Mouse (Mus musculus): ENCODE data around the gene Pctp. TPM values are rescaled to one million over a fixed set of nuclear protein-coding genes. Genes with fewer than 3 reads are reported as not detected.

Pctp gene
- polyA plus RNA-seq, 1 experiment from 2014 or later = 6.3 TPM

DNA sequence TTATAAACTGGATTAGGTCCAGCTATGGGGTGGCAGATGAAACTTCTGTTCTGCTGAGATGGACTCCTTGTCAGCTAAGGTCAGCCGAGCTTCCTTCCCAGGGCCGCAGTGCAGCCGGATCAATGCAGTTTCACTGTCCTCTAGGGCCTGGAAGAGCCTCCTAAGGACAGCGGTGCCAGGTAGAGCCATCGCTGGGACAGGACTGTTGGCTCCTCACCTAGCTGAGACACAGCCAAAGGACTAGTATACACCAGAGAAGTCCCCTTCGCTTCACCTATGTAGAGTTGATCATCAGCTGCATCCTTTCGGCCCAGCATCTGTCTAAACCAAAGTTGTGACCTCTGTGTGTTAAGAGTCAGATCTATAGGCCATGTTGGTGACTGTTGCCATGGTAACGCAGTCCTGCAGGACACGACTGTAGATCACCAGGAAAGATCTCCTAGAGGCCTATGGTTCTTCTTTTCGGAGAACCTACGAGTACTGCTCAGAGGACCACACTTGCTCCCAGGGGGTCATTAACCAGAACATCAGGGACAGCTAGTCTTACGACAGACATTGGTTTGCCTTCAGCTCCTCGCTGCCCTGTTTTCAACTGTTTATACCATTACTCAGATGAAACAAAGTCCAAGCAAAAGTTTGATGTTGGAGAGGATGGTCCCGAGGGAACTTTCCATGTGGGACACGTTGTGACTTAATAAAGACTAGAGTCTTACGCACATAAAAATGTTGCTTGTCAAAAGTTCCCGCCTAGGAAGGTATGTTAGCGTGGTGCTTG lies 3.5 kb downstream of the Pctp start:
- Histone ChIP-seq H3K4me1 (ENCODE audit: control insufficient read depth in 2 of 2, insufficient read depth in 2 of 2, low read length in 2 of 2) (peaks cover 0 to 9% of the 10 kb centered on the region in 2 experiments; a peak in 3 of 4 replicates), H3K27ac (replicated peaks in 1 of 2; ENCODE audit: control insufficient read depth in 1 of 2, insufficient read depth in 1 of 2, low read depth in 2 of 2, low read length in 2 of 2) (no peak overlapping the region), H3K9ac (ENCODE audit: low read length) (no peak overlapping the region), H3K9me3 (ENCODE audit: control insufficient read depth, low read length) (no peaks in the 10 kb centered on the region), H3K4me2 (ENCODE audit: low read length) (no peak overlapping the region), H3K36me3 (ENCODE audit: control insufficient read depth, insufficient read depth, low read length) (no peaks in the 10 kb centered on the region), H3K4me3 (ENCODE audit: control insufficient read depth in 1 of 2, insufficient read depth in 1 of 2, low read depth in 1 of 2, low read length in 2 of 2) (no peak overlapping the region), H3K27me3 (ENCODE audit: control insufficient read depth, insufficient read depth, low read length) (no peaks in the 10 kb centered on the region)
- no peak for ATAC-seq (ENCODE audit: insufficient number of reproducible peaks, insufficient read depth, low FRiP score, low read depth)
- 92% methylated on average over 18 of the region's 18 CpGs for WGBS

DNA sequence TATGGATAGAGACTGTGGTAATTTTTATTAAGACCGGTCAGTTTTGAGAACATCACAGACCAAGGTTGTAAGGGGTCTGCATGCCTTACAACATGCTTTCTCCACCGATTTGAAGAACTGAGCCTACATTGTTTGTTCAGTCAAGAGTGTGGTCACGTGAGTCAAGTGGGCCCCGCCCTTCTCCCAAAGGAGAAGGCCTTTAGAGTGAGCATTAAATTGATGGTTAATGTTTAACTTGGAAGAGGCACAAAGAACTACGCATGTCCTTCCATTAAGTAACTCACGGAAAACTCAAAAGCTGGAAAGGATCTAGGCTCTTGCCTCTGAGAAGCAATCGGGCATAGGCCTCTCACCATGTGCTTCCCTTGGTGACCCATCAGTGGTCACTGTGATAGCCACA lies 5.8 kb downstream of the Pctp start:
- 91% methylated on average over 7 of the region's 7 CpGs for WGBS
- H3K36me3 ChIP-seq (ENCODE audit: control insufficient read depth, insufficient read depth, low read length) = no peaks in the 10 kb centered on the region
- H3K4me1 ChIP-seq (ENCODE audit: control insufficient read depth in 2 of 2, insufficient read depth in 2 of 2, low read length in 2 of 2) = peaks cover 0 to 6% of the 10 kb centered on the region in 2 experiments; a peak in 3 of 4 replicates
- H3K4me3 ChIP-seq (ENCODE audit: control insufficient read depth in 1 of 2, insufficient read depth in 1 of 2, low read depth in 1 of 2, low read length in 2 of 2) = no peak overlapping the region
- H3K27ac ChIP-seq (replicated peaks in 1 of 2; ENCODE audit: control insufficient read depth in 1 of 2, insufficient read depth in 1 of 2, low read depth in 2 of 2, low read length in 2 of 2) = no peak overlapping the region
- H3K9ac ChIP-seq (ENCODE audit: low read length) = no peak overlapping the region
- no peaks in the 10 kb centered on the region for H3K9me3 ChIP-seq (ENCODE audit: control insufficient read depth, low read length)
- ATAC-seq (ENCODE audit: insufficient number of reproducible peaks, insufficient read depth, low FRiP score, low read depth) = no peak
- H3K27me3 ChIP-seq (ENCODE audit: control insufficient read depth, insufficient read depth, low read length) = no peaks in the 10 kb centered on the region
- no peak overlapping the region for H3K4me2 ChIP-seq (ENCODE audit: low read length)

DNA sequence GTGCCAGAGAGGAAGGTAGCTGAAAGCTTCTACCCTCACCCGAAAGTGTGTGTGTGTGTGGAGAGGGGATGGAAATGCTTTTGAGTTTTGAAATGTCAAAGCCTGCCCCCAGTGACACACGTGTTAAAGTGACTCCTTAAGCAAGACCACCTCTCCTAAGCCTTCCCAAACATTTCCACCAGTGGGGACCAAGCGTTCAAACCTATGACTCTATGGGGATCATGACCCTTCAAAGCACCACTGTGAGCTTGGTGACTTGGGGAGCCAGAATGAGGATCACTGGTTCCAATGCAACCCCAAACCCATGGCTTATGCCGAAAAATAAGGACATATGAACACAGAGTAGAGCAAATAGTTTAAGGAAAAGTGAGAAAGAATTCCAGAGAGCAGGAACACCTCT lies 6.3 kb downstream of the Pctp start:
- WGBS = 85% methylated on average over 4 of the region's 4 CpGs
- H3K9ac ChIP-seq (ENCODE audit: low read length) = no peak overlapping the region
- H3K4me2 ChIP-seq (ENCODE audit: low read length) = no peak overlapping the region
- H3K36me3 ChIP-seq (ENCODE audit: control insufficient read depth, insufficient read depth, low read length) = no peaks in the 10 kb centered on the region
- H3K27ac ChIP-seq (replicated peaks in 1 of 2; ENCODE audit: control insufficient read depth in 1 of 2, insufficient read depth in 1 of 2, low read depth in 2 of 2, low read length in 2 of 2) = no peak overlapping the region
- H3K27me3 ChIP-seq (ENCODE audit: control insufficient read depth, insufficient read depth, low read length) = no peaks in the 10 kb centered on the region
- no peak for ATAC-seq (ENCODE audit: insufficient number of reproducible peaks, insufficient read depth, low FRiP score, low read depth)
- no peak overlapping the region for H3K4me3 ChIP-seq (ENCODE audit: control insufficient read depth in 1 of 2, insufficient read depth in 1 of 2, low read depth in 1 of 2, low read length in 2 of 2)
- no peaks in the 10 kb centered on the region for H3K9me3 ChIP-seq (ENCODE audit: control insufficient read depth, low read length)
- H3K4me1 ChIP-seq (ENCODE audit: control insufficient read depth in 2 of 2, insufficient read depth in 2 of 2, low read length in 2 of 2) = peaks cover 0 to 6% of the 10 kb centered on the region in 2 experiments; a peak in 3 of 4 replicates

DNA sequence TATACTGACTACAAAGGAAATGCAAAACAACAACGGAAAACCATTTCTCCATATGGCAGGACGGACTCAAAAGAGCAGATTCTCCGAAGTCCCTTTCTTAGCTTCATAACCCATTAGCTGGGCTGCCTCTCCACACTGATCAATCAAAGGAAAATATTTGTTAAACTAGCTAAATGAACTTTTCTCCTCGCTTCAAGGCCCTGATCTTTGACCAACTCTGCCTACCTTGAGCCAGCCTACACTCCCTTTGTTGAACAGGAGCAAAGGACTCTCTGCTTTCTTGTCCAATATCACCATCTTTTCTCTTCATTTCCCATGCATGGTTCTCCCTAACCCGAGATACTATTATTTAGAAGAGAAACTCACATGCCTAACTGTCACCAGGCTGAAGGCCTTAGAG lies 7.1 kb downstream of the Pctp start:
- no peaks in the 10 kb centered on the region for H3K27me3 ChIP-seq (ENCODE audit: control insufficient read depth, insufficient read depth, low read length)
- no peak overlapping the region for H3K4me3 ChIP-seq (ENCODE audit: control insufficient read depth in 1 of 2, insufficient read depth in 1 of 2, low read depth in 1 of 2, low read length in 2 of 2)
- H3K4me2 ChIP-seq (ENCODE audit: low read length) = no peak overlapping the region
- H3K27ac ChIP-seq (replicated peaks in 1 of 2; ENCODE audit: control insufficient read depth in 1 of 2, insufficient read depth in 1 of 2, low read depth in 2 of 2, low read length in 2 of 2) = no peak overlapping the region
- no peaks in the 10 kb centered on the region for H3K9me3 ChIP-seq (ENCODE audit: control insufficient read depth, low read length)
- H3K9ac ChIP-seq (ENCODE audit: low read length) = no peak overlapping the region
- WGBS = 86% methylated on average over 5 of the region's 5 CpGs
- no peaks in the 10 kb centered on the region for H3K36me3 ChIP-seq (ENCODE audit: control insufficient read depth, insufficient read depth, low read length)
- no peak for ATAC-seq (ENCODE audit: insufficient number of reproducible peaks, insufficient read depth, low FRiP score, low read depth)
- peaks cover 0 to 6% of the 10 kb centered on the region in 2 experiments; a peak in 2 of 4 replicates for H3K4me1 ChIP-seq (ENCODE audit: control insufficient read depth in 2 of 2, insufficient read depth in 2 of 2, low read length in 2 of 2)

DNA sequence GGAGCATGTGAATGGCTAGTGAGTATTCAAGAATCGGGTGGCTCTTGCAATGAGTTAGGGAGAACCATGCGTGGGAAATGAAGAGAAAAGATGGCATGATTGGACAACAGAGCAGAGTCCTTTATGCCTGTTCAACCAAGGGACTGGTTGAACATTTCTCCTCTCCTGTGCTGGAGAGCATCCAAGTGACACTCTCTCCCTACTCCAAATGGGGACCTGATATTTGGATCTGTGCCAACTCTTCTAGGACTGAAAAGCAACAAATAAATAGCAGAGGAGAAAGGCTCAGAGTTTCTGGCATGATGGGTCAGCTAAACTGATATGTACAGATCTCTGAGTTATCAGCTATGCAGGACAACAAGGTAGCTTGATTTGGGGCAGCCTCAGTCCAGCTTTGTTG lies 8.0 kb downstream of the Pctp start:
- WGBS = 83% methylated on average over 2 of the region's 2 CpGs
- no peak for ATAC-seq (ENCODE audit: insufficient number of reproducible peaks, insufficient read depth, low FRiP score, low read depth)
- H3K9ac ChIP-seq (ENCODE audit: low read length) = no peak overlapping the region
- no peaks in the 10 kb centered on the region for H3K9me3 ChIP-seq (ENCODE audit: control insufficient read depth, low read length)
- H3K4me3 ChIP-seq (ENCODE audit: control insufficient read depth in 1 of 2, insufficient read depth in 1 of 2, low read depth in 1 of 2, low read length in 2 of 2) = no peak overlapping the region
- no peak overlapping the region for H3K4me2 ChIP-seq (ENCODE audit: low read length)
- H3K36me3 ChIP-seq (ENCODE audit: control insufficient read depth, insufficient read depth, low read length) = no peaks in the 10 kb centered on the region
- H3K27me3 ChIP-seq (ENCODE audit: control insufficient read depth, insufficient read depth, low read length) = no peaks in the 10 kb centered on the region
- peaks cover 0 to 6% of the 10 kb centered on the region in 2 experiments; a peak in 2 of 4 replicates for H3K4me1 ChIP-seq (ENCODE audit: control insufficient read depth in 2 of 2, insufficient read depth in 2 of 2, low read length in 2 of 2)
- no peak overlapping the region for H3K27ac ChIP-seq (replicated peaks in 1 of 2; ENCODE audit: control insufficient read depth in 1 of 2, insufficient read depth in 1 of 2, low read depth in 2 of 2, low read length in 2 of 2)

DNA sequence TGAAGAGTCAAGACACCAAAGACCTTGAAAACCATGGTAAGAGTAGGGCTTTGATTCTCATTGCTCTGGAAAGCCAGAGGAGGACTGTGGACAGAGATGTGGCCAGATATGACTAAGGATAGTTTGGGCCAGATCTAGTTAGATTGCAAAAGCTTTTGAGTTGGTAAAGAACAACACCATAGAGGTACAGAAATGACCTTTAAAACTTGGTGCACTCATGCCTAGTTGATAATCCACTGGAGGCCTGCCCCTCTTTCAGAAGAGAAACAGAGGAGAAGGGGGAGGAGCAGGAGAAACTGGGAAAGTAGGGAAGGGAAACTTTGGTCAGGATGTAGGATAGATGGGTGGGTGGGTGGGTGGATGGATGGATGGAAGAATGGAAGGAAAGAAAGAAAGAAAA lies 11.0 kb downstream of the Pctp start:
- Histone ChIP-seq H3K9me3 (ENCODE audit: control insufficient read depth, low read length) (no peaks in the 10 kb centered on the region), H3K9ac (ENCODE audit: low read length) (no peak overlapping the region), H3K27me3 (ENCODE audit: control insufficient read depth, insufficient read depth, low read length) (no peaks in the 10 kb centered on the region), H3K36me3 (ENCODE audit: control insufficient read depth, insufficient read depth, low read length) (no peaks in the 10 kb centered on the region), H3K4me1 (ENCODE audit: control insufficient read depth in 2 of 2, insufficient read depth in 2 of 2, low read length in 2 of 2) (peaks cover 0 to 6% of the 10 kb centered on the region in 2 experiments; a peak in 2 of 4 replicates), H3K4me2 (ENCODE audit: low read length) (no peak overlapping the region), H3K4me3 (ENCODE audit: control insufficient read depth in 1 of 2, insufficient read depth in 1 of 2, low read depth in 1 of 2, low read length in 2 of 2) (no peak overlapping the region), H3K27ac (replicated peaks in 1 of 2; ENCODE audit: control insufficient read depth in 1 of 2, insufficient read depth in 1 of 2, low read depth in 2 of 2, low read length in 2 of 2) (no peak overlapping the region)
- no peak for ATAC-seq (ENCODE audit: insufficient number of reproducible peaks, insufficient read depth, low FRiP score, low read depth)

DNA sequence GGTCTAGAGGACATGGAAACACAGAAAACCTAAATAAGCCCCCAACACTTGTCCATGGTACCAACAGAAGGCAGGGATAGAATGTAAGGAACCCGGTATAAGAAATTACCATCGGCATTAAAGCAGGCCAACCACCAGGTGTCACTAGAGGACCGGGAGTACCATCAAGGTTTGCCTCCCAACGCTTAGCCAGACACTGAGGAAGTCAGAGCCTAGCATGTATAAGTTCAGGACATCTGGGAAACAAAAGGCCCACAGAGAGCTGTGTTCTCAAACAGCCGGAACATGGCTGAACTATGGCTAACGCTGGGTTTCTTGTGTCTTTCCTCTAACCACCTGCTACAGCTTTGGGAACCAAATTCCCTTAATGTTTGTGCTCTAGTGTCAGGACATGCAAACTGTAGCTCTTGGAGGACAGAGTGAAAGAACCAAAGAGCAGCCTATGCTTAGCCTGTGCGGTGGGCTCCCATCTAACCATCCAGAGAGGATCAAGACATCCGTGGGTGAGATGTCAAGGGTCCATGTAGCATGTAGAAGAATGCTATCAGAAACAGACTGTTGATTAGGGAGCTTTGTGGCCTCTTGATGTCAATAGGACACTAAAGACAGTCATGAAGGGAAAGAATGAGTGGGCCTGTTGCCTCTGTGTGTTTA lies 13.6 kb downstream of the Pctp start:
- Histone ChIP-seq H3K4me3 (ENCODE audit: control insufficient read depth in 1 of 2, insufficient read depth in 1 of 2, low read depth in 1 of 2, low read length in 2 of 2) (no peak overlapping the region), H3K27ac (replicated peaks in 1 of 2; ENCODE audit: control insufficient read depth in 1 of 2, insufficient read depth in 1 of 2, low read depth in 2 of 2, low read length in 2 of 2) (no peak overlapping the region), H3K9me3 (ENCODE audit: control insufficient read depth, low read length) (no peaks in the 10 kb centered on the region), H3K27me3 (ENCODE audit: control insufficient read depth, insufficient read depth, low read length) (no peaks in the 10 kb centered on the region), H3K9ac (ENCODE audit: low read length) (no peak overlapping the region), H3K4me2 (ENCODE audit: low read length) (no peak overlapping the region), H3K4me1 (ENCODE audit: control insufficient read depth in 2 of 2, insufficient read depth in 2 of 2, low read length in 2 of 2) (no peaks in the 10 kb centered on the region), H3K36me3 (ENCODE audit: control insufficient read depth, insufficient read depth, low read length) (0 out of 2 replicates have a peak, but pooled peaks cover 4% of the 10 kb centered on the region)
- ATAC-seq (ENCODE audit: insufficient number of reproducible peaks, insufficient read depth, low FRiP score, low read depth) = no peak; the same call in 1 of the 2 replicates
- WGBS = 15% methylated on average over 8 of the region's 8 CpGs

Measured in heart, embryonic 14.5 days (tissue).